Mouse (Mus musculus) thymus, adult 2 months (tissue): Measurements from ENCODE around the gene Ccnk. TPM values are rescaled to one million over a fixed set of nuclear protein-coding genes. Genes with fewer than 3 reads are reported as not detected.

Source experiments
- DNase-seq: peaks from one replicate; pipeline ENCODE4 v3.0.0; 2021
- H3K27ac ChIP-seq: fragments of 200-500 bp; 2 replicates; pipeline ENCODE4 v1.5.1; 2012; ENCODE audit warnings: low read length, control low read depth; ENCODE audit not compliant: control insufficient read depth, insufficient read depth
- H3K27me3 ChIP-seq: fragments of 200-500 bp; 2 replicates; pipeline ENCODE4 v1.6.1; 2012; ENCODE audit warnings: mild to moderate bottlenecking, low read length, moderate library complexity, mixed read lengths; ENCODE audit not compliant: control insufficient read depth, insufficient read depth
- H3K36me3 ChIP-seq: fragments of 200-500 bp; 2 replicates; pipeline ENCODE4 v1.6.1; 2012; ENCODE audit warnings: mild to moderate bottlenecking, low read length, moderate library complexity; ENCODE audit not compliant: control insufficient read depth, insufficient read depth
- H3K4me1 ChIP-seq: fragments of 200-500 bp; replicated peaks from 2 replicates; pipeline ENCODE4 v1.6.1; 2012; ENCODE audit warnings: low read length; ENCODE audit not compliant: control insufficient read depth, insufficient read depth
- H3K4me3 ChIP-seq: fragments of 200-500 bp; 2 replicates; pipeline ENCODE4 v1.5.1; 2012; ENCODE audit warnings: mild to moderate bottlenecking, low read length, control low read depth, moderate library complexity; ENCODE audit not compliant: control insufficient read depth, insufficient read depth
- CTCF ChIP-seq: fragments of 200-500 bp; IDR thresholded peaks from 2 replicates; pipeline ENCODE4 v1.5.1; 2012; ENCODE audit warnings: mild to moderate bottlenecking, control low read depth, low read length, moderate library complexity, borderline replicate concordance; ENCODE audit not compliant: control insufficient read depth, poor library complexity, insufficient read depth; ENCODE audit errors: extremely low read depth
- POLR2A ChIP-seq: fragments of 200-500 bp; IDR thresholded peaks from 2 replicates; pipeline ENCODE4 v1.6.1; 2012; ENCODE audit warnings: mild to moderate bottlenecking, low read length, control low read depth, moderate library complexity; ENCODE audit not compliant: control insufficient read depth, poor library complexity, insufficient read depth; ENCODE audit errors: extremely low read depth
- WGBS: fragments of 180-500 bp; shearing (Covaris S2); methylation state at CpG from one replicate; pipeline ENCODE4 v1.1.7; 2018; 5-methylcytosine and 5-hydroxymethylcytosine counted together
- polyA plus RNA-seq: library from polyadenylated mRNA; depleted of rRNA; stranded (reverse); fragments of >200 nt; gene quantifications from 2 replicates; pipeline ENCODE4 v1.2.3, GENCODE M21; 2012

Gene Ccnk
- polyA plus RNA-seq, 1 experiment, result 36.2 TPM

DNA sequence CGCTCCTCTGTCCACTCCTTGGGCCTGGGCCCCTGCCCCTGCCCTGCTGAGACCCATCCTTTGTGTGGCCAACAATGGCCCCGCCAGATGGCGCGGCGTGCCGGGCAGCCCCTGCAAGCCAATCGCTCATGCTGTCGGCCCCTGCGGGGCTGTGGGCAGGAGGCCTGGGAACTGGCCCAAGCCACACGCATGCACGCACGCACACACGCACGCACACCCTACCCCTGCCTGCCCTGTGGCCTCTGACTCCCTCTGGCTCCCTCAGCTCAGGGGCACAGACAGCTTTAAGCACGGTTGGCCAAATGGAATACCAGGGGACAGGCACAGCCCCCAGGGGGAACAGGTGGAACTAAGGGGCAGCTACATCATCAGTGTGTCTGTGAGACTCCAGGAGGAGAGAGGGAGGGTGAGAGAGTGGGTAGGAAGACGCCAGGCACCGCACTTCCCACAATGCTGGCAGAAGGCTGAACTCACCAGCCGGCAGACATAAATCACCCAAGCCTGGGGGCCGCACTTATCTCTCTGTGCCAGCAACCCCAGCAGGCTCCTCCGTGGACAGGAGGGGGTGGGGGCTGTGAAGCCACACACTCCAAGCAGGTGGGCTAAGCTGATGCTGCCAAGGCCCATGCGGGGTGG lies 61.7 kb downstream of the Ccnk start:
- Histone ChIP-seq H3K27me3 (no peaks in the 10 kb centered on the region), H3K27ac (no peak overlapping the region)

GRCm38 (mm10) chr12:108241626-108242025 lies 62.2 kb downstream of the Ccnk start:
- TF ChIP-seq POLR2A (no peak), CTCF (no peak)
- WGBS, result 85% methylated on average over 6 of the region's 6 CpGs
- H3K36me3 ChIP-seq, result no peaks in the 10 kb centered on the region
- no peak for DNase-seq
- no peak overlapping the region for H3K27ac ChIP-seq
- no peaks in the 10 kb centered on the region for H3K27me3 ChIP-seq
- H3K4me3 ChIP-seq, result no peak overlapping the region
- peaks cover 4% of the 10 kb centered on the region; the same call in 1 of the 2 replicates for H3K4me1 ChIP-seq

More for the DNA sequence above, 61.7 kb downstream of the Ccnk start:
- peaks cover 4% of the 10 kb centered on the region; the same call in 1 of the 2 replicates for H3K4me1 ChIP-seq
- H3K4me3 ChIP-seq, result no peak overlapping the region
- WGBS, result 39% methylated on average over 21 of the region's 21 CpGs
- TF ChIP-seq POLR2A (no peak), CTCF (no peak)
- no peaks in the 10 kb centered on the region for H3K36me3 ChIP-seq
- DNase-seq, result no peak

DNA sequence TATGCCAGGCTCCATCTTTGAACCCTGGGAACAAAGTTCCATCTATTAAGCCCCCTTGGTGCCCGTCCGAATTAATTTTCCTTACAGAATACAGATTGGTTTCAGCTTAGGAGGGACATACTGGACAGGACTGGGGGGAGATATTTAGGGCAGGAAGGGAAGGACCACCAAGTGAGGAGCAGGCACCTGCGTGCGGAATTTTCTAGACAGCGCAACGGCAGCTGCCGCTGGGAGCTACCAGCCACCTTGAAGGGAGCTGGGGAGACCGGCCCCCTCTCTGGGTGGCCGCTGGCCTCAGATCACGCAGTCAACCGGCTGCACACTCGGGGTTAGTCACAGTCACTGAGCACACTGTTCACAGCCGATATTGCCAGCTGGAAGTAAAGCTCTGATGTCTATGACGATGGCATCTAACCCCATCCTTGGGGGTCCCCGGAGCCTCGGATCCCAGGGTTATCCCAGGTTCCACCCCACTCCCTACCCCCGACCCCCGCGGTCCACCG lies 62.9 kb downstream of the Ccnk start:
- WGBS, result 97% methylated on average over 20 of the region's 20 CpGs
- Histone ChIP-seq H3K27me3 (no peaks in the 10 kb centered on the region), H3K4me1 (peaks cover 4% of the 10 kb centered on the region; the same call in 1 of the 2 replicates), H3K27ac (no peak overlapping the region), H3K4me3 (no peak overlapping the region), H3K36me3 (no peaks in the 10 kb centered on the region)
- TF ChIP-seq POLR2A (no peak), CTCF (no peak)
- DNase-seq, result no peak

DNA sequence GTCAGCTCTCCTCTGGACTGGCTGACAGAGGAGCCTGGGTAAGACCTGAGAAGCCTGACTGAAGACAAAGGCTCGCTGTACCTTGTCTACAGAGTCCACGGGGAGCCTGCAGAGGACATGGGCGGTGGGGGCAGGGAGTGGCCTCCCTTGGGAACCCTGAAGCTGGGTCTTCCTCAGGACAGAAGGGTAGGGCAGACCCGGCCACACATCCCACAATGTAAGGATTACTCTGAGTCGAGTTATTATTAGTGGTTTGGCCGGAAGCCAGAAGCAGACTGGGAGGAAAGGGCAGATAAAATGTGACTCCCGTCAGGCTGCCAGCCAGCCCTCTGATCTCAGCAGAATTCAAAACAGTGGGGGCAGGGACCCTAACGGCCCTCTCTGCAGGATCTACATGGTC lies 65.4 kb downstream of the Ccnk start:
- no peak for DNase-seq
- no peaks in the 10 kb centered on the region for H3K27me3 ChIP-seq
- no peak overlapping the region for H3K4me3 ChIP-seq
- H3K27ac ChIP-seq, result no peak overlapping the region
- WGBS, result 36% methylated on average over 8 of the region's 8 CpGs
- H3K36me3 ChIP-seq, result no peaks in the 10 kb centered on the region
- TF ChIP-seq CTCF, result no peak
- no peak for TF ChIP-seq POLR2A
- H3K4me1 ChIP-seq, result peaks cover 4% of the 10 kb centered on the region; the same call in 1 of the 2 replicates

GRCm38 (mm10) chr12:108245579-108245978 lies 66.2 kb downstream of the Ccnk start:
- 76% methylated on average over 9 of the region's 9 CpGs for WGBS
- no peak overlapping the region for H3K27ac ChIP-seq
- TF ChIP-seq CTCF (no peak), POLR2A (no peak)
- DNase-seq, result no peak
- H3K4me3 ChIP-seq, result no peak overlapping the region
- H3K4me1 ChIP-seq, result peaks cover 4% of the 10 kb centered on the region; the same call in 1 of the 2 replicates
- no peaks in the 10 kb centered on the region for H3K27me3 ChIP-seq
- H3K36me3 ChIP-seq, result no peaks in the 10 kb centered on the region

GRCm38 (mm10) chr12:108246759-108247500 lies 67.6 kb downstream of the Ccnk start:
- no peak for TF ChIP-seq CTCF
- TF ChIP-seq POLR2A, result no peak
- peaks cover 4% of the 10 kb centered on the region; the same call in 1 of the 2 replicates for H3K4me1 ChIP-seq
- no peak for DNase-seq
- WGBS, result 48% methylated on average over 10 of the region's 10 CpGs
- no peaks in the 10 kb centered on the region for H3K36me3 ChIP-seq
- H3K27ac ChIP-seq, result no peak overlapping the region
- no peak overlapping the region for H3K4me3 ChIP-seq
- no peaks in the 10 kb centered on the region for H3K27me3 ChIP-seq

DNA sequence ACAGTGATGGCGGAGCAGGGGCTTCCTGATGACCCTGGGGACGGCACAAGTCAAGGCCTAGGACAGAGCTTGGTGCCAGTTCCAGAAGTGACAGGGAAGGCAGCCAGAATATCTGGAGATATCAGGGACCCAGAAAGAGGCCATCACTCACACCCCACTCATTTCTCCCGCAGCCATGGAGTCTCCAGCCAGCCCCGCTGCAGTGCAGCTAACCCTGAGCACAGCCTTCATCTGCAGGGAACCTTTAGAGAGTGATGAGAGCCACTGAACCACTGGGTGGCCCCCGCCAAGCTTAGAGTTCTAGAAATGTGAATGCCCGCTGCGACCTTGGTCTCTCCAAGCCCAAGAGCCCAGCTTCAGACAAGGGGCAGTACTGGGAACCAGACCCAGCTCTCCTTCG lies 69.6 kb downstream of the Ccnk start:
- DNase-seq, result no peak
- H3K4me3 ChIP-seq, result no peak overlapping the region
- TF ChIP-seq POLR2A, result no peak
- TF ChIP-seq CTCF, result no peak
- H3K4me1 ChIP-seq, result peaks cover 4% of the 10 kb centered on the region; the same call in 1 of the 2 replicates
- H3K27ac ChIP-seq, result no peak overlapping the region
- no peaks in the 10 kb centered on the region for H3K27me3 ChIP-seq
- WGBS, result 99% methylated on average over 8 of the region's 8 CpGs
- no peaks in the 10 kb centered on the region for H3K36me3 ChIP-seq
